In genomic region chr6:91108301-91108916, GRCm38 (mm10) we compare ENCODE assay signal across 19 mouse cellular contexts. TPM values are rescaled to one million over a fixed set of nuclear protein-coding genes. Genes with fewer than 3 reads are reported as not detected.
DNase-seq lines count a peak whose midpoint lies in the region; ATAC-seq and TF ChIP-seq lines count a peak whose summit lies in the region.
"Had no signal": no experiment of that assay in that cellular context is flagged by ENCODE, and none has a peak within 500 bp of the region (broad histone marks: within the 10 kb centered on the region; RNA-seq: fewer than 3 reads in every experiment).

No protein-coding gene starts in this region.

- no peaks in the 10 kb centered on the region for H3K27me3 ChIP-seq in hindbrain, postnatal 0 days (ENCODE audit: insufficient read depth, low read length)
- no peaks in the 10 kb centered on the region for H3K27me3 ChIP-seq in hindbrain, embryonic 11.5 days (ENCODE audit: control insufficient read depth, insufficient read depth, low read length)
- no peaks in the 10 kb centered on the region for H3K27me3 ChIP-seq in spleen, adult 2 months (ENCODE audit: control insufficient read depth, insufficient read depth, low read length)
- H3K27me3 ChIP-seq: embryonic facial prominence, embryonic 13.5 days; heart, embryonic 15.5 days; lung, embryonic 15.5 days had no signal

- no peak for TF ChIP-seq POLR2A in spleen, adult 2 months (IDR thresholded peaks at IDR 0.05; ENCODE audit: low read depth, low read length)

- 72% methylated on average over 3 of the region's 3 CpGs for WGBS in hindbrain, postnatal 0 days
- WGBS in hindbrain, embryonic 11.5 days, result 92% methylated on average over 3 of the region's 3 CpGs
- WGBS in spleen, adult 2 months, result 50% methylated on average over 3 of the region's 3 CpGs

- H3K9ac ChIP-seq in hindbrain, postnatal 0 days (replicated peaks; ENCODE audit: low read length), result no peak overlapping the region
- H3K9ac ChIP-seq in hindbrain, embryonic 11.5 days (ENCODE audit: low read depth, low read length), result no peak overlapping the region
- H3K9ac ChIP-seq: embryonic facial prominence, embryonic 13.5 days; heart, embryonic 15.5 days; lung, embryonic 15.5 days had no signal

- no peak overlapping the region for H3K4me2 ChIP-seq in hindbrain, postnatal 0 days (ENCODE audit: low read depth, low read length)
- no peak overlapping the region for H3K4me2 ChIP-seq in hindbrain, embryonic 11.5 days (replicated peaks; ENCODE audit: low read depth, low read length)
- H3K4me2 ChIP-seq: embryonic facial prominence, embryonic 13.5 days; heart, embryonic 15.5 days; lung, embryonic 15.5 days had no signal

- no peaks in the 10 kb centered on the region for H3K4me1 ChIP-seq in hindbrain, postnatal 0 days (ENCODE audit: insufficient read depth, low read length)
- H3K4me1 ChIP-seq in hindbrain, embryonic 11.5 days (replicated peaks; ENCODE audit: control insufficient read depth, insufficient read depth, low read length), result no peaks in the 10 kb centered on the region
- peaks cover 41% of the 10 kb centered on the region for H3K4me1 ChIP-seq in spleen, adult 2 months (ENCODE audit: control insufficient read depth, insufficient read depth, insufficient read length)
- H3K4me1 ChIP-seq: lung, embryonic 15.5 days had no signal

- no peaks in the 10 kb centered on the region for H3K36me3 ChIP-seq in hindbrain, postnatal 0 days (ENCODE audit: insufficient read depth, low read length)
- no peaks in the 10 kb centered on the region for H3K36me3 ChIP-seq in hindbrain, embryonic 11.5 days (ENCODE audit: control insufficient read depth, insufficient read depth, low read length)
- H3K36me3 ChIP-seq in spleen, adult 2 months (ENCODE audit: control insufficient read depth, insufficient read depth, low read length), result no peaks in the 10 kb centered on the region; the same call in 1 of the 2 replicates
- H3K36me3 ChIP-seq: embryonic facial prominence, embryonic 13.5 days; heart, embryonic 15.5 days; lung, embryonic 15.5 days had no signal

- peak; percentile 42 to 59 for DNase-seq in cerebellum, postnatal 10 days
- no peak for DNase-seq in cerebellum, adult 8-10 months
- DNase-seq in hindbrain, postnatal 0 days (ENCODE audit: low spot score), result peak; percentile 32
- DNase-seq in hindbrain, embryonic 11.5 days (ENCODE audit: low spot score), result no peak
- no peak for DNase-seq in spleen, adult 2 months (ENCODE audit: low read depth in 1 of 2, low spot score in 2 of 2)
- no peak for DNase-seq in spleen, postnatal 4 days (ENCODE audit: low spot score in 2 of 2)
- peak; percentile 35 for DNase-seq in thymus, postnatal 25 days
- DNase-seq in kidney, postnatal 4 days, result no peak
- DNase-seq: adrenal gland, postnatal 10 days; cerebellum, adult 18-20 months; gastrocnemius, postnatal 10 days; heart, adult 2 months; kidney, adult 8-10 months; kidney, postnatal 36 days; liver; midbrain, embryonic 14.5 days had no signal

- TF ChIP-seq CTCF in hindbrain, postnatal 0 days (IDR thresholded peaks at IDR 0.05; ENCODE audit: low read depth), result no peak
- no peak for TF ChIP-seq CTCF in spleen, adult 2 months (IDR thresholded peaks at IDR 0.05; ENCODE audit: extremely low read depth, insufficient read depth, insufficient read length, insufficient replicate concordance)

- H3K27ac ChIP-seq in hindbrain, postnatal 0 days, result no peak overlapping the region
- no peak overlapping the region for H3K27ac ChIP-seq in hindbrain, embryonic 11.5 days (ENCODE audit: low read depth, low read length)
- H3K27ac ChIP-seq in spleen, adult 2 months (ENCODE audit: insufficient read depth, low read length), result peak overlapping the region; percentile 24; the same call in 1 of the 2 replicates
- H3K27ac ChIP-seq: embryonic facial prominence, embryonic 13.5 days; heart, adult 2 months; heart, embryonic 15.5 days; lung, embryonic 15.5 days had no signal

- H3K9me3 ChIP-seq in hindbrain, postnatal 0 days (ENCODE audit: low read length), result no peaks in the 10 kb centered on the region
- H3K9me3 ChIP-seq in hindbrain, embryonic 11.5 days (ENCODE audit: control insufficient read depth, low read length), result no peaks in the 10 kb centered on the region
- H3K9me3 ChIP-seq: embryonic facial prominence, embryonic 13.5 days; heart, embryonic 15.5 days; lung, embryonic 15.5 days had no signal

- peak; percentile 76 for ATAC-seq in hindbrain, postnatal 0 days
- ATAC-seq in hindbrain, embryonic 11.5 days (ENCODE audit: low FRiP score), result no peak

- no peak overlapping the region for H3K4me3 ChIP-seq in hindbrain, postnatal 0 days (ENCODE audit: low read length)
- H3K4me3 ChIP-seq in hindbrain, embryonic 11.5 days (ENCODE audit: low read depth, low read length), result no peak overlapping the region
- no peak overlapping the region for H3K4me3 ChIP-seq in spleen, adult 2 months (ENCODE audit: extremely low read depth, insufficient read depth, insufficient read length)
- H3K4me3 ChIP-seq: embryonic facial prominence, embryonic 13.5 days; heart, adult 2 months; heart, embryonic 15.5 days; lung, embryonic 15.5 days had no signal

RNA-seq across cellular contexts. Expression of gene Nup210, which starts 8.2 kb away (rescaled TPM):
- 63.0 and 76.0 TPM in 2 replicates for total RNA-seq in hindbrain, postnatal 0 days (2014; rRNA removed)
- 14.7 and 15.6 TPM in 2 replicates for polyA plus RNA-seq in hindbrain, postnatal 0 days (2015; fragmentation: Nextera tagmentation; extraction: Ambion mirVana)
- 11.9 and 12.3 TPM in 2 replicates for polyA plus RNA-seq in hindbrain, embryonic 11.5 days (2014; fragmentation: Nextera tagmentation; extraction: Ambion mirVana)
- polyA plus RNA-seq in spleen, adult 2 months (2012; rRNA removed), result 176 and 180 TPM in 2 replicates

RNA-seq across cellular contexts. Expression of gene Hdac11, which starts 48.1 kb away (rescaled TPM):
- total RNA-seq in hindbrain, postnatal 0 days (2014; rRNA removed), result 100 and 111 TPM in 2 replicates
- polyA plus RNA-seq in hindbrain, postnatal 0 days (2015; fragmentation: Nextera tagmentation; extraction: Ambion mirVana), result 50.1 and 50.7 TPM in 2 replicates
- polyA plus RNA-seq in hindbrain, embryonic 11.5 days (2014; fragmentation: Nextera tagmentation; extraction: Ambion mirVana), result 13.2 and 14.5 TPM in 2 replicates
- 8.3 and 8.9 TPM in 2 replicates for polyA plus RNA-seq in spleen, adult 2 months (2012; rRNA removed)

Comparison
In these comparisons a context has a peak if more than half of its experiments do, and no peak if none do; other contexts are left out.
1. DNase-seq: peak in cerebellum, postnatal 10 days (2 of 2), hindbrain, postnatal 0 days (single experiment) and thymus, postnatal 25 days (single experiment); none in cerebellum, adult 8-10 months (single experiment), hindbrain, embryonic 11.5 days (single experiment), spleen, adult 2 months (0 of 2), spleen, postnatal 4 days (0 of 2) and kidney, postnatal 4 days (0 of 2).
2. RNA of gene Nup210, which starts 8.2 kb away (polyA plus RNA-seq): 176 to 180 TPM in spleen, adult 2 months; 14.7 to 15.6 TPM in hindbrain, postnatal 0 days and 11.9 to 12.3 TPM in hindbrain, embryonic 11.5 days; every median in the first group is over 10 times any median in the second.